Mouse (Mus musculus) G1E (cell line): ENCODE measurements around the gene Pemt. TPM values are rescaled to one million over a fixed set of nuclear protein-coding genes. Genes with fewer than 3 reads are reported as not detected.
"Not testable (repeated sequence)": the region's sequence is repeated elsewhere in the genome, so short reads cannot be mapped to it uniquely, and the experiment has no call there.

Experiments
- ATAC-seq: 2 replicates; pipeline ENCODE4 v1.8.0; 2016; ENCODE audit warnings: mild to moderate bottlenecking; ENCODE audit not compliant: insufficient number of reproducible peaks, poor library complexity, low FRiP score, severe bottlenecking; ENCODE audit errors: extremely low read depth
- DNase-seq: peaks from one replicate; pipeline ENCODE4 v3.0.0; 2012; ENCODE audit warnings: low spot score
- H3K27me3 ChIP-seq: 2 replicates; pipeline ENCODE4 v1.6.1; 2012; ENCODE audit warnings: mild to moderate bottlenecking, low read length, inconsistent platforms; ENCODE audit not compliant: insufficient read depth
- H3K36me3 ChIP-seq: replicated peaks from 2 replicates; pipeline ENCODE3; 2012; ENCODE audit warnings: mild to moderate bottlenecking, inconsistent platforms
- H3K4me1 ChIP-seq: 2 replicates; pipeline ENCODE4 v1.6.1; 2012; ENCODE audit warnings: low read depth, low read length, inconsistent platforms, mixed read lengths; ENCODE audit not compliant: insufficient read depth
- H3K4me3 ChIP-seq: 2 replicates; pipeline ENCODE4 v1.5.1; 2012; ENCODE audit warnings: low read depth, mild to moderate bottlenecking, inconsistent platforms, low read length, moderate library complexity, mixed read lengths
- H3K9me3 ChIP-seq: replicated peaks from 2 replicates; pipeline ENCODE4 v1.6.1; 2012; ENCODE audit warnings: inconsistent platforms
- CTCF ChIP-seq: IDR thresholded peaks from 2 replicates; pipeline ENCODE4 v1.5.1; 2012; ENCODE audit warnings: low read depth, low read length, inconsistent platforms, mixed read lengths
- GATA1 ChIP-seq: IDR thresholded peaks from 2 replicates; pipeline ENCODE4 v1.6.1; 2012; ENCODE audit warnings: borderline replicate concordance, low read length, inconsistent platforms, mixed read lengths
- GATA2 ChIP-seq: IDR thresholded peaks from 2 replicates; pipeline ENCODE4 v1.6.1; 2012; ENCODE audit warnings: low read depth, low read length, inconsistent platforms, borderline replicate concordance
- POLR2AphosphoS5 ChIP-seq: IDR thresholded peaks from 2 replicates; pipeline ENCODE4 v1.6.1; 2012; ENCODE audit warnings: low read depth, low read length, inconsistent platforms; ENCODE audit not compliant: insufficient replicate concordance
- TAL1 ChIP-seq: conservative IDR thresholded peaks from 2 replicates; pipeline ENCODE4 v1.6.1; 2012; ENCODE audit warnings: low read depth, low read length, inconsistent platforms, mixed read lengths
- polyA plus RNA-seq: library from polyadenylated mRNA; stranded (reverse); fragments of >175 nt; gene quantifications from 2 replicates; pipeline ENCODE4 v1.2.3, GENCODE M21; 2012
- total RNA-seq, 2 experiments: library from RNA; stranded (forward) in 1 of 2; stranded (reverse) in 1 of 2; fragments of 200-1000 nt in 1 of 2; fragments of >200 nt in 1 of 2; fragmentation: Nextera tagmentation in 1 of 2; gene quantifications; 2 replicates each; pipeline ENCODE4 v1.2.3; 2014 to 2017

The Pemt gene
- total and polyA plus RNA-seq, 3 experiments = 2.8 to 6.5 (median 3.8) TPM

DNA sequence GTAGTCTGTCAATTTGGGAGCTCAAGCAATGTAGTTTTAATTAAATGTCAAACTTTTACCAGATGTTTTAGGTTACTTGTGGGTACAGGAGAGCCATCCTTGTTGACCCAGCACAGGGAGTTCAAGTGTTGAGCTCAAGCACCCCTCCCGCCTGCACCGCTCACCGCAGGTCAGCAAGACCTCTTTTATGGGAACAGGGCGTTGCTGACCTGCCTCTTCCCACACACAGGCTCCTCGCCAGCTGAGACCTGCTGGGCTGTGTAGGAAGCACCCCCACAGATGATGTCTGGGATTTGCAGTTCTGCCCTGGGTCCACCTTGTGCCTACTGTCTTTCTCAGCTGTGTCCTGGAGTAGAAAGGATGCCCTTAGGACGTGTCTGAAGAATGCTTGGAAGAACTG, 89.5 kb downstream of the Pemt start:
- TF ChIP-seq POLR2AphosphoS5 (no peak), GATA1 (no peak), GATA2 (no peak), CTCF (no peak), TAL1 (no peak)
- Histone ChIP-seq H3K4me3 (no peak overlapping the region), H3K36me3 (peaks cover 91% of the 10 kb centered on the region), H3K9me3 (no peaks in the 10 kb centered on the region), H3K27me3 (no peaks in the 10 kb centered on the region), H3K4me1 (peaks cover 19% of the 10 kb centered on the region)
- ATAC-seq = no peak
- DNase-seq = no peak

DNA sequence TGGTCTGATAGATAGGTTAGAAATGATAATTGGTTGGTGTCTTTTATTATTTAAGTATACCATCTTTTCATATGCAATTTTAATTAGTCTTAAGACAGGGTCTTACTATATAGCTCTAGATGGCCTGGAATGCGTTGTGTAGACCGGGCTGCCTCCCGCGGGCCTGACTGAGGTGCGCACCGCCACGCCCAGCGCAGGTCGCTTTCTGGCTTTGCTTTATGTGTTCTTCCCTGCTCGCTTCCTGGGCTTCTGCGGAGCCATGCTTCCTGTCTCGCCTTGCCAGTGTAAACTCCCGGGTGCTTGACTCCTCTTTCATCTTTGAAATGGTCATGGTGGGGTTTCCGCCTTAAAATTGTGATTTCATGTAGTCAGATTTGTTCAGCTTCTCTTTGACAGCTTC, 93.4 kb downstream of the Pemt start:
- DNase-seq (no peak), ATAC-seq (no peak)
- peaks cover 28% of the 10 kb centered on the region for H3K4me1 ChIP-seq
- no peak for TF ChIP-seq CTCF
- no peak for TF ChIP-seq GATA2
- TF ChIP-seq POLR2AphosphoS5 = no peak
- TF ChIP-seq GATA1 = no peak
- TF ChIP-seq TAL1 = no peak
- peaks cover 81% of the 10 kb centered on the region for H3K36me3 ChIP-seq
- no peaks in the 10 kb centered on the region for H3K9me3 ChIP-seq
- H3K27me3 ChIP-seq = no peaks in the 10 kb centered on the region
- H3K4me3 ChIP-seq = no peak overlapping the region

DNA sequence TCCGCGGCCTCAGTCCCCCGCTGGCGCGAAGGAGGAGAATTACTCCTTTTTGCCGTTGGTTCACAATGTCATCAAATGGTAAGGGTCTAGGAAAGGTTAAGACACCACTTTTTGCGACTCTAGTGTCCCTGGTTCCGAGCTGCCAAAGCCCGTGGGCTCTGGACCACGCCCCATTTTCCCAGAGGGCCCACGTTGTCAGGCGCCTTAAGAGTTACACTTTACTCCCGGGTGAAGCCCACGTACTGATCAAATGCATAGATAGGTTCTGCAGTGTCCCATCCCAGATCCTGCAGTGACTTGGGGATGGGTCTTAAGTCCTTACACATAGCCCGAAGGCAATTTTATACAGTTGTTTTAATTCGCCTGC, 97.9 kb downstream of the Pemt start:
- H3K36me3 ChIP-seq = peaks cover 41% of the 10 kb centered on the region
- H3K9me3 ChIP-seq = no peaks in the 10 kb centered on the region
- no peak for TF ChIP-seq GATA1
- no peak for TF ChIP-seq CTCF
- no peak for TF ChIP-seq POLR2AphosphoS5
- TF ChIP-seq GATA2 = no peak
- TF ChIP-seq TAL1 = no peak
- H3K4me3 ChIP-seq = peak overlapping the region; percentile 98
- ATAC-seq = no peak
- peak; percentile 43 for DNase-seq
- H3K27me3 ChIP-seq = no peaks in the 10 kb centered on the region
- H3K4me1 ChIP-seq = peaks cover 37% of the 10 kb centered on the region

DNA sequence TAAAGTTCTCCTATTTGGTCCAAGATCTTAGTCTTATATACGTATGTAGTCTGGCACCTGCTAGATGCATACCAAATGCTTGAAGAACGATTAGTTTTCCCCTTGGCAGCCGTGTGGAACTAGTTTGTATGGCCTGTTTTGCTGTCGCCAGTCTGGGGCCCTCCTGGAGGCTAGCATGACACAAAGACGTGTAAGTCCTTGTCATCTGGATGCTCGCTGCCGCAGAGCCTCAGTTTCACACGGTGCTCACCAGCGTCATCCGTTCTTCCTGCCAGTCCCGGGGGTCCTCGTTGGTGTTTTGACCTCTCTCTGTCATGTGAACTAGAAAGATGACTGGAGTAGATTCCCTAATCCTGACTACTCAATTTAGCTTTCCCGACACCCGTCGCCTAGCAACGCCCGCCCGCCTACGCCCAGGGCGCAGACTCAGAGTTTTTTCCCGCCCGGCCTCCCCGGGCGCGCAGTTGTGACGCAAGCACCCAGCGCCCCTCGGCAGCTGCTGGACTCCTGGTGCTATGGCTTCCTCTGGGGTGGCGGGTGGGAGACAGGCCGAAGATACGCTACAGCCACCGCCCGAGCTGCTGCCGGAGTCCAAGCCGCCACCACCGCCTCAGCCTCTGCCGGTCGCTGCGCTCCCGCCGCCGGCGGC, 98.4 kb downstream of the Pemt start, which contains the start of gene Med9:
Med9 (plus strand) TSS at position 455 of the 649 bp plus-strand sequence.
- Histone ChIP-seq H3K9me3 (no peaks in the 10 kb centered on the region), H3K4me3 (peak within 1 kb of the TSS; percentile 98), H3K4me1 (peaks cover 35% of the 10 kb centered on the region), H3K36me3 (peaks cover 36% of the 10 kb centered on the region), H3K27me3 (no peaks in the 10 kb centered on the region)
- DNase-seq = peak; percentile 95
- TF ChIP-seq CTCF (no peak), GATA2 (no peak), POLR2AphosphoS5 (no peak), GATA1 (no peak), TAL1 (no peak)
- ATAC-seq = peak; percentile 28

DNA sequence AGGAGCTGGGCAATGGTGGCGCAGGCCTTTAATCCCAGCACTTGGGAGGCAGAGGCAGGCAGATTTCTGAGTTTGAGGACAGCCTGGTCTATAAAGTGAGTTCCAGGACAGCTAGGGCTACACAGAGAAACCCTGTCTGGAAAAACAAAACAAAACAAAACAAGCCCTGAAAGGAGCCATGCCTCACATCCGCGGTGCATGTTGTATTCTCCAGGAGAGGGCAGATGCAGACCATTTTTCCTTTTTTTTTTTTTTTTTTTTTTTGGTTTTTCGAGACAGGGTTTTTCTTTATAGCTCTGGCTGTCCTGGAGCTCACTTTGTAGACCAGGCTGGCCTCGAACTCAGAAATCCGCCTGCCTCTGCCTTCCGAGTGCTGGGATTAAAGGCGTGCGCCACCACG, 101.4 kb downstream of the Pemt start:
- not testable (repeated sequence) for ATAC-seq, H3K4me3 ChIP-seq, H3K36me3 ChIP-seq, H3K9me3 ChIP-seq, DNase-seq
- Histone ChIP-seq H3K27me3 (peaks cover 19% of the 10 kb centered on the region), H3K4me1 (peaks cover 49% of the 10 kb centered on the region)

DNA sequence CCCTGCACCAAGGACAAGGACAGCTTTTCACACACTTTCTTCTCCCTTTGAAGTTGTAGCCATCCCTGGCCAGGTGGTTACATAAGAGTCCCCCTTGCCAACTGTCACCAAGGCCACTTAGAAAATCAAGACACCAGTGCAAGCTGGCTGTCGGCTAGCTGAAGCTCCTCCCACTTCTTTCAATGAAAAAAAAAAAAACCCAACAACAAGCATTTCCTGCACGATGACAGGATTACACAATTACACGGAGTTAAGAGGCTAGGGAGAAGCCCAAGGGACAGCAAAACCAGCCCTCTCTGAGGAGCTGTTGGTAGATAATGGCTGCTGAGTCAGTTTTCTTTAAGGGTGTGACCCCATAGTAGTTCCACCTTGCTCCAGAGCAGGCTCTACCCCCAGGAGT, 104.9 kb downstream of the Pemt start:
- H3K4me1 ChIP-seq = peaks cover 28% of the 10 kb centered on the region
- H3K27me3 ChIP-seq = peaks cover 40% of the 10 kb centered on the region
- no peak overlapping the region for H3K4me3 ChIP-seq
- ATAC-seq (no peak), DNase-seq (no peak)
- H3K9me3 ChIP-seq = no peaks in the 10 kb centered on the region
- H3K36me3 ChIP-seq = no peaks in the 10 kb centered on the region
- no peak for TF ChIP-seq GATA2
- no peak for TF ChIP-seq TAL1
- no peak for TF ChIP-seq GATA1

DNA sequence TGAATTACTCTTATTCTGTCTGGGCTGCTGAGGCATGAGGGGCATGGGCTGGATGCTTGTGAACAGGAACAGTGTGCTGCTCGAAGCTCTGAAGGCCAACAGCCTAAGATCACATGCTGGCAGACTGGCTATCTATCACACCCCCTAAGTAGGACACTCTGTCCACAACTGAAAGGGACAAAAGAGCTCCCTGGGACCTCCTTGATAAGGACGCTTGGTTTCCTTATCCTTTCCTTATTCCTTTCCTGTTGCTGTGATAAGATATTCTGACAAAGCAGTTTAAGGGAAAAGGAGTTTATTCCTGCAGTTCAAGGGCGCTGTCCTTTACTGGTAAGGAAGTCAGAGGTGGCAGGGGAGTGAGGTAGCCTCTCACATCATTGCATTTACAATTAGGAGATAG, 105.6 kb downstream of the Pemt start:
- H3K4me3 ChIP-seq = no peak overlapping the region
- no peaks in the 10 kb centered on the region for H3K36me3 ChIP-seq
- ATAC-seq = no peak
- H3K27me3 ChIP-seq = peaks cover 45% of the 10 kb centered on the region
- no peak for DNase-seq
- H3K9me3 ChIP-seq = no peaks in the 10 kb centered on the region
- TF ChIP-seq POLR2AphosphoS5 (no peak), GATA2 (no peak), CTCF (no peak), TAL1 (no peak), GATA1 (no peak)
- H3K4me1 ChIP-seq = peaks cover 25% of the 10 kb centered on the region
